Mouse (Mus musculus) kidney, embryonic 15.5 days (tissue): ENCODE measurements around the gene Ppil6. TPM values are rescaled to one million over a fixed set of nuclear protein-coding genes. Genes with fewer than 3 reads are reported as not detected.
A peak's percentile ranks its signal among the peaks of the same experiment; 100 is the strongest.

ENCODE experiments used
- ATAC-seq: fragments of 200-750 bp; cut with Nextera tagmentation; replicated peaks from 2 replicates; pipeline ENCODE4 v1.8.0; 2017; ENCODE audit warnings: moderate TSS enrichment; ENCODE audit not compliant: low FRiP score
- H3K27ac ChIP-seq: fragments of 300-500 bp; sonication (generic); 2 replicates; pipeline ENCODE4 v1.5.1; 2015; ENCODE audit warnings: mild to moderate bottlenecking, inconsistent platforms
- H3K27me3 ChIP-seq: fragments of 300-500 bp; sonication (generic); 2 replicates; pipeline ENCODE4 v1.6.1; 2015; ENCODE audit warnings: inconsistent platforms
- H3K36me3 ChIP-seq: fragments of 300-500 bp; sonication (generic); 2 replicates; pipeline ENCODE4 v1.6.1; 2015; ENCODE audit warnings: inconsistent platforms
- H3K4me1 ChIP-seq: fragments of 300-500 bp; sonication (generic); 2 replicates; pipeline ENCODE4 v1.6.1; 2015; ENCODE audit warnings: inconsistent platforms
- H3K4me2 ChIP-seq: fragments of 300-500 bp; sonication (generic); 2 replicates; pipeline ENCODE4 v1.6.1; 2015; ENCODE audit warnings: moderate library complexity, mild to moderate bottlenecking, inconsistent platforms
- H3K4me3 ChIP-seq: fragments of 300-500 bp; sonication (generic); replicated peaks from 2 replicates; pipeline ENCODE4 v1.5.1; 2015; ENCODE audit warnings: mild to moderate bottlenecking, inconsistent platforms
- H3K9ac ChIP-seq: fragments of 300-500 bp; sonication (generic); 2 replicates; pipeline ENCODE4 v1.6.1; 2015; ENCODE audit warnings: mild to moderate bottlenecking, inconsistent platforms
- H3K9me3 ChIP-seq: fragments of 300-500 bp; sonication (generic); replicated peaks from 2 replicates; pipeline ENCODE4 v1.6.1; 2016; ENCODE audit warnings: inconsistent platforms
- WGBS: fragments of 180-500 bp; shearing (Covaris S2); methylation state at CpG from one replicate; pipeline ENCODE4 v1.1.7; 2015; ENCODE audit warnings: mixed read lengths; 5-methylcytosine and 5-hydroxymethylcytosine counted together
- polyA plus RNA-seq: library from polyadenylated mRNA; unstranded; fragments of >200 nt; fragmentation: Nextera tagmentation; extraction: Ambion mirVana; gene quantifications from 2 replicates; pipeline ENCODE4 v1.2.1, GENCODE M21; 2015

Ppil6 gene
- 2.4 and 2.6 TPM in 2 replicates for polyA plus RNA-seq

- no peaks in the 10 kb centered on the region for H3K9me3 ChIP-seq
- ATAC-seq, result peak; percentile 94
- peaks cover 33% of the 10 kb centered on the region for H3K36me3 ChIP-seq
- peak within 1 kb of the TSS; percentile 99 for H3K4me2 ChIP-seq
- under 1% methylated on average over 50 of the region's 50 CpGs for WGBS
- peak within 1 kb of the TSS; percentile 90 for H3K27ac ChIP-seq
- peak within 1 kb of the TSS; percentile 65 for H3K4me3 ChIP-seq
- H3K27me3 ChIP-seq, result 0 out of 2 replicates have a peak, but pooled peaks cover 3% of the 10 kb centered on the region
- H3K4me1 ChIP-seq, result peaks cover 25% of the 10 kb centered on the region
- peak within 1 kb of the TSS; percentile 71 for H3K9ac ChIP-seq
These were observed at the start of gene Ppil6, which contains the start of gene Smpd2 for GRCm38 (mm10) chr10:41489708-41490517. Ppil6 (plus strand) TSS chr10:41490439. Smpd2 (minus strand) TSS chr10:41490369.

- H3K4me1 ChIP-seq, result peaks cover 21% of the 10 kb centered on the region
- H3K9ac ChIP-seq, result no peak overlapping the region
- H3K27me3 ChIP-seq, result no peaks in the 10 kb centered on the region
- H3K9me3 ChIP-seq, result no peaks in the 10 kb centered on the region
- peaks cover 16% of the 10 kb centered on the region for H3K36me3 ChIP-seq
- no peak overlapping the region for H3K4me2 ChIP-seq
- 78% methylated on average over 1 of the region's 1 CpGs for WGBS
- H3K4me3 ChIP-seq, result no peak overlapping the region
- H3K27ac ChIP-seq, result no peak overlapping the region
- ATAC-seq, result no peak
These were observed 42.0 kb upstream of the Ppil6 start for GRCm38 (mm10) chr10:41448216-41448615.

DNA sequence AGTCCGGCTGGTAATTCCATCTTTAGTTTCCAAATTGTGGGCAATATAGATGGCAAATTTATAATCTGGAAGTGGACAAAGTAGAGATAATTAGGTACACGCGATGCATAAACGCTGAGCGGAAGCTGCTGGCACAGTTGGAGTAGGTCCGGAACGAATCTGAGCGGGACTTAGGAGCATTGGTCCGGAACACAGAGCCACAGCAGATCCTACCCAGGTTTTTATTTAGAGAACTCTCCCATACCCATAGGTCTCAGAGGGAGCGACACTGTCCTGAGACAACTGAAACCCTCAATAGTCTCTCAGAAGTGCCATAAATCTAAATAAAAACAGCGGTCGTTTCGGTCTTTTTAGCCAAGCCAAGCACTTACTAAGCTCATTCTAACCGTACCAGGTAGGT, 40.6 kb upstream of the Ppil6 start:
- Histone ChIP-seq H3K9me3 (no peaks in the 10 kb centered on the region), H3K27ac (peak overlapping the region; percentile 88), H3K4me2 (peak overlapping the region; percentile 76), H3K4me3 (peak overlapping the region; percentile 96), H3K36me3 (peaks cover 24% of the 10 kb centered on the region), H3K4me1 (peaks cover 24% of the 10 kb centered on the region), H3K27me3 (no peaks in the 10 kb centered on the region), H3K9ac (peak overlapping the region; percentile 92)
- 7% methylated on average over 14 of the region's 14 CpGs for WGBS
- peak; percentile 80 for ATAC-seq

DNA sequence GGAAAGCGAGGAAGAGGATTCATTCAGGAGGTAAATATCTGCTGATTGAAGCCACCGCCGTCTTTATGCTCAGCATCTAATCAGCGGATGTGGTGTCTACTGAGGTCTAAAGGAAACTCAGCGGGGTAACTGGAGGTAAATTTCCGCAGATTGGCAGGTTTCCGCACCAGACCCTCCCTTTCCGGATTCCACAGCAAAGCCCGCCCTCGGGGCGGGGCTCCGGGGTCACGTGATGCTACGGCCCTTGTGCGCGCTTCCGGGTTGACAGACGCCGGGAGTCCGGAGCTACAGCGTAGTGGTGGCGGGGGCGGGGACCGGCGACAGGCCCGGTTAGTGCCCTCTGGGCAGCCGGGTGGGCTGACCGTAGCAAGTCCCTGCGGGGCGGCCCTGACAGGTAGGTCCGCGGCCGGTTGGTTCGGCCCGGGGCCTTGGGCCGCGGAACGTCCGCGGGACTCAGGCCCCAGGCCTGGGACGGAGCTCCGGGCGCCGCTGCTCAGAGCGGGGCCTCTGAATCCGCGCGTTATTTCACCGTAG, 40.0 kb upstream of the Ppil6 start, which contains the start of gene Zbtb24:
Gene Zbtb24 (plus strand): TSS at position 247 of the 534 bp plus-strand sequence.
- ATAC-seq, result peak; percentile 96
- Histone ChIP-seq H3K27ac (peak within 1 kb of the TSS; percentile 88), H3K9ac (peak within 1 kb of the TSS; percentile 92), H3K4me3 (peak within 1 kb of the TSS; percentile 96), H3K36me3 (peaks cover 28% of the 10 kb centered on the region), H3K4me1 (peaks cover 26% of the 10 kb centered on the region), H3K9me3 (no peaks in the 10 kb centered on the region), H3K4me2 (peak within 1 kb of the TSS; percentile 76), H3K27me3 (no peaks in the 10 kb centered on the region)
- under 1% methylated on average over 49 of the region's 49 CpGs for WGBS

- peak; percentile 9; the same call in 1 of the 2 replicates for ATAC-seq
- H3K9me3 ChIP-seq, result no peaks in the 10 kb centered on the region
- H3K4me1 ChIP-seq, result peaks cover 26% of the 10 kb centered on the region
- peaks cover 36% of the 10 kb centered on the region for H3K36me3 ChIP-seq
- H3K4me3 ChIP-seq, result peak overlapping the region; percentile 96
- H3K4me2 ChIP-seq, result peak overlapping the region; percentile 76
- peak overlapping the region; percentile 92 for H3K9ac ChIP-seq
- peak overlapping the region; percentile 88 for H3K27ac ChIP-seq
- no peaks in the 10 kb centered on the region for H3K27me3 ChIP-seq
- WGBS, result 52% methylated on average over 18 of the region's 18 CpGs
These were observed 39.3 kb upstream of the Ppil6 start for GRCm38 (mm10) chr10:41450780-41451522.

GRCm38 (mm10) chr10:41451656-41452055, 38.6 kb upstream of the Ppil6 start:
- H3K9ac ChIP-seq, result no peak overlapping the region
- peaks cover 43% of the 10 kb centered on the region for H3K36me3 ChIP-seq
- H3K27me3 ChIP-seq, result no peaks in the 10 kb centered on the region
- 0 out of 2 replicates have a peak overlapping the region, but pooled peaks have one; percentile 76 for H3K4me2 ChIP-seq
- H3K4me3 ChIP-seq, result peak overlapping the region; percentile 96; the same call in 1 of the 2 replicates
- WGBS, result 86% methylated on average over 9 of the region's 9 CpGs
- H3K27ac ChIP-seq, result no peak overlapping the region
- no peak for ATAC-seq
- peaks cover 26% of the 10 kb centered on the region for H3K4me1 ChIP-seq
- H3K9me3 ChIP-seq, result no peaks in the 10 kb centered on the region

GRCm38 (mm10) chr10:41452791-41453190, 37.4 kb upstream of the Ppil6 start:
- H3K27ac ChIP-seq, result no peak overlapping the region
- no peak overlapping the region for H3K4me2 ChIP-seq
- no peak overlapping the region for H3K9ac ChIP-seq
- H3K36me3 ChIP-seq, result peaks cover 49% of the 10 kb centered on the region
- H3K4me1 ChIP-seq, result peaks cover 26% of the 10 kb centered on the region
- no peak overlapping the region for H3K4me3 ChIP-seq
- no peak for ATAC-seq
- no peaks in the 10 kb centered on the region for H3K27me3 ChIP-seq
- H3K9me3 ChIP-seq, result no peaks in the 10 kb centered on the region
- WGBS, result 91% methylated on average over 3 of the region's 3 CpGs

- no peak overlapping the region for H3K4me3 ChIP-seq
- H3K27ac ChIP-seq, result no peak overlapping the region
- 0 out of 2 replicates have a peak, but pooled peaks cover under 1% of the 10 kb centered on the region for H3K4me1 ChIP-seq
- no peak for ATAC-seq
- H3K9ac ChIP-seq, result no peak overlapping the region
- no peak overlapping the region for H3K4me2 ChIP-seq
- no peaks in the 10 kb centered on the region for H3K9me3 ChIP-seq
- WGBS, result 82% methylated on average over 4 of the region's 4 CpGs
- peaks cover 76% of the 10 kb centered on the region for H3K36me3 ChIP-seq
- H3K27me3 ChIP-seq, result no peaks in the 10 kb centered on the region
These were observed 30.2 kb upstream of the Ppil6 start for GRCm38 (mm10) chr10:41459990-41460389.

DNA sequence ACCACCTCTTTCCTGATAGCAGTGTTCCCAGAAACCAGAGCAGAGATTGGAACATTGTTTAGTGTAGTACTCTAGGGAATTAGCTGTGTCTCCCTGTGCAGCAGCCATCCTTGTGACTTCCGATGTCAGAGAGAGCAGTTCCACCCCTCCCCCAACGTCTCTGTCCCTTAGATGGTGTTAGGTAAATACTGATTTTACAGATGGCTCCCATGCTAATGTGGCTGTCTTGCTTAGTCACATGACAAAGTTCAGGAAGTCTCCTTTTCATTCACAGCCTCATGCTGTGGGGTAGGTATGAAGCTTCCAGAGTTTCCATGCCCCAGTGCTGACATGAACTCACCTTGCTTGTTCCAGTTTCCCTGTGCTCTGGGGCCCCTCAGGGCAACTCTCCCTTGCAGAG, 29.7 kb upstream of the Ppil6 start:
- H3K9ac ChIP-seq, result no peak overlapping the region
- no peaks in the 10 kb centered on the region for H3K9me3 ChIP-seq
- H3K4me2 ChIP-seq, result no peak overlapping the region
- no peaks in the 10 kb centered on the region for H3K27me3 ChIP-seq
- 13% methylated on average over 2 of the region's 2 CpGs for WGBS
- H3K4me1 ChIP-seq, result no peaks in the 10 kb centered on the region
- H3K27ac ChIP-seq, result no peak overlapping the region
- no peak overlapping the region for H3K4me3 ChIP-seq
- no peak for ATAC-seq
- H3K36me3 ChIP-seq, result peaks cover 74% of the 10 kb centered on the region

- Histone ChIP-seq H3K36me3 (peaks cover 73% of the 10 kb centered on the region), H3K27ac (no peak overlapping the region), H3K9me3 (no peaks in the 10 kb centered on the region), H3K4me2 (no peak overlapping the region), H3K9ac (no peak overlapping the region), H3K27me3 (no peaks in the 10 kb centered on the region), H3K4me3 (no peak overlapping the region), H3K4me1 (no peaks in the 10 kb centered on the region)
- WGBS, result 81% methylated on average over 3 of the region's 3 CpGs
- ATAC-seq, result no peak
These were observed 29.0 kb upstream of the Ppil6 start for GRCm38 (mm10) chr10:41461057-41461722.

DNA sequence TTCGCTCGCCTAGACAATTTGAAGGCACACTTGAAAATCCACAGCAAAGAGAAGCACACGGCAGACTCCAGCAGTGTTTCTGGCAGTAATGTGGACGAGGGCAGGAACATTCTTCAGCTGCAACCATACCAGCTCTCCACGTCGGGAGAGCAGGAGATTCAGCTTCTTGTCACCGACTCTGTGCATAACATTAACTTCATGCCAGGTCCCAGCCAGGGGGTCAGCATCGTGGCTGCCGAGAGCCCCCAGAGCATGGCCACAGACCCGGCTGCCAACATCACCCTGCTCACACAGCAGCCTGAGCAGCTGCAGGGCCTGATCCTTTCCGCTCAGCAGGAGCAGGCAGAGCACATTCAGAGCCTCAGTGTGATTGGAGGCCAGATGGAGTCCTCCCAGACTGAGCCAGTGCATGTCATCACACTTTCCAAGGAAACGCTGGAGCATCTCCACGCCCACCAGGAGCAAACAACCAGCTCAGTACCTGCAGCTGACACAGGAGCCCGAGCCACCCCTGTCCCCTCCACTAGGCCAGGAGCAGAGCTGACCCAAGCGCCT, 25.8 kb upstream of the Ppil6 start:
- H3K9me3 ChIP-seq, result no peaks in the 10 kb centered on the region
- H3K4me3 ChIP-seq, result no peak overlapping the region
- no peaks in the 10 kb centered on the region; the same call in 1 of the 2 replicates for H3K4me1 ChIP-seq
- peaks cover 47% of the 10 kb centered on the region for H3K36me3 ChIP-seq
- no peak overlapping the region for H3K27ac ChIP-seq
- ATAC-seq, result no peak
- no peak overlapping the region for H3K9ac ChIP-seq
- H3K27me3 ChIP-seq, result no peaks in the 10 kb centered on the region
- H3K4me2 ChIP-seq, result no peak overlapping the region
- 57% methylated on average over 15 of the region's 15 CpGs for WGBS
